Mouse (Mus musculus) G1E (cell line): ENCODE data around the gene Fam107a. TPM values are rescaled to one million over a fixed set of nuclear protein-coding genes. Genes with fewer than 3 reads are reported as not detected.

Source experiments
- ATAC-seq: 2 replicates; pipeline ENCODE4 v1.8.0; 2016; ENCODE audit warnings: mild to moderate bottlenecking; ENCODE audit not compliant: insufficient number of reproducible peaks, poor library complexity, low FRiP score, severe bottlenecking; ENCODE audit errors: extremely low read depth
- DNase-seq: peaks from one replicate; pipeline ENCODE4 v3.0.0; 2012; ENCODE audit warnings: low spot score
- H3K27me3 ChIP-seq: 2 replicates; pipeline ENCODE4 v1.6.1; 2012; ENCODE audit warnings: mild to moderate bottlenecking, low read length, inconsistent platforms; ENCODE audit not compliant: insufficient read depth
- H3K36me3 ChIP-seq: replicated peaks from 2 replicates; pipeline ENCODE3; 2012; ENCODE audit warnings: mild to moderate bottlenecking, inconsistent platforms
- H3K4me1 ChIP-seq: 2 replicates; pipeline ENCODE4 v1.6.1; 2012; ENCODE audit warnings: low read depth, low read length, inconsistent platforms, mixed read lengths; ENCODE audit not compliant: insufficient read depth
- H3K4me3 ChIP-seq: 2 replicates; pipeline ENCODE4 v1.5.1; 2012; ENCODE audit warnings: low read depth, mild to moderate bottlenecking, inconsistent platforms, low read length, moderate library complexity, mixed read lengths
- H3K9me3 ChIP-seq: replicated peaks from 2 replicates; pipeline ENCODE4 v1.6.1; 2012; ENCODE audit warnings: inconsistent platforms
- CTCF ChIP-seq: IDR thresholded peaks from 2 replicates; pipeline ENCODE4 v1.5.1; 2012; ENCODE audit warnings: low read depth, low read length, inconsistent platforms, mixed read lengths
- GATA1 ChIP-seq: IDR thresholded peaks from 2 replicates; pipeline ENCODE4 v1.6.1; 2012; ENCODE audit warnings: borderline replicate concordance, low read length, inconsistent platforms, mixed read lengths
- GATA2 ChIP-seq: IDR thresholded peaks from 2 replicates; pipeline ENCODE4 v1.6.1; 2012; ENCODE audit warnings: low read depth, low read length, inconsistent platforms, borderline replicate concordance
- POLR2AphosphoS5 ChIP-seq: IDR thresholded peaks from 2 replicates; pipeline ENCODE4 v1.6.1; 2012; ENCODE audit warnings: low read depth, low read length, inconsistent platforms; ENCODE audit not compliant: insufficient replicate concordance
- TAL1 ChIP-seq: conservative IDR thresholded peaks from 2 replicates; pipeline ENCODE4 v1.6.1; 2012; ENCODE audit warnings: low read depth, low read length, inconsistent platforms, mixed read lengths
- polyA plus RNA-seq: library from polyadenylated mRNA; stranded (reverse); fragments of >175 nt; gene quantifications from 2 replicates; pipeline ENCODE4 v1.2.3, GENCODE M21; 2012
- total RNA-seq, 2 experiments: library from RNA; stranded (forward) in 1 of 2; stranded (reverse) in 1 of 2; fragments of 200-1000 nt in 1 of 2; fragments of >200 nt in 1 of 2; fragmentation: Nextera tagmentation in 1 of 2; gene quantifications; 2 replicates each; pipeline ENCODE4 v1.2.3; 2014 to 2017

Fam107a gene
- total and polyA plus RNA-seq, 3 experiments: 0.05 TPM; not detected in 2

DNA sequence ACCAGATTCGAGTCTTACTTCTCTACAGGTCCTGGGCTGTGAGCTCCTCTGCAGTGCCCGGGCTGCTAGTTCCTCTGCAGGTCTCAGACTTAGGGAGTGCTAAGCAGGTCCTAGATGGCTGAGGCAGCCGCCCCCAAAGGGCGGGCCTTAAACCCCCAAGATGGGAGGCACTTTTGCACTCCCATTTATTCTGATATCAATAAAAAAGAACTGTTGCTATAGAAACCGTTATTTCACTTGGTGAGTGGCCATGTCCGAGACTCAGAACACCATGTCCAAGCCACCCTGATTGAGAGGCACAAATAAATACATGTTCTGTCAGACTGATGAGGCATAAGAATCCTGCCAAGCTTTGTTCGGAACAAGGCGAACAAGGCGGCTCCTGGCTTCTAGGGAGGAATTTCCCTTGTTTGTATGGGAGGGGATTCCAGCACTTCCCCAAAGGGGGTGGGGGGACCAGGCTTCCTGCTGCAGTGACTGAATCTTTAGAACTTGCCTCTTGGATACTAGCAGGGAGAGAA, 8.1 kb downstream of the Fam107a start:
- peaks cover 3% of the 10 kb centered on the region; the same call in 1 of the 2 replicates for H3K27me3 ChIP-seq
- no peaks in the 10 kb centered on the region for H3K36me3 ChIP-seq
- H3K9me3 ChIP-seq: no peaks in the 10 kb centered on the region
- H3K4me1 ChIP-seq: no peaks in the 10 kb centered on the region
- no peak overlapping the region for H3K4me3 ChIP-seq
- no peak for DNase-seq
- no peak for ATAC-seq
- TF ChIP-seq GATA1 (no peak), TAL1 (no peak), GATA2 (no peak), CTCF (no peak), POLR2AphosphoS5 (no peak)

DNA sequence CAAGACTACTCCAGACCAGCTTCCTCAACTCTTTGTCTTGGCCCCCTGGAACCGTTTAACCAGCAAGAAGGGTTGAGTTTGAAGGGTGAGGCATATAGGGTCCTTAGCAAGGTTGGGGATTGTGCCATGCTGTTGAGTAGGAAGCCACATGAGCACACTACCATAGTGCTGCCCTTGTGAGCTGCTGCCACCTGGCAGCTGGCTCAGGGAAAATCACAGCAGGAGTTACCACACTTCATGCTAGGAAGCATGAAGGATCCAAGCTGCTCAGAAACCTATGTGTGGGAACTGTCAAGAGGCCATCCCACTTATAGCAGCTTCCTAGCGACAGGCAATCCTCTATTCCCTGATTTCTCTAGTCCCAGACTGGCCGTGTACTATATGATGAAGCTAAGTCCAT, 9.2 kb downstream of the Fam107a start:
- ATAC-seq (no peak), DNase-seq (no peak)
- Histone ChIP-seq H3K4me1 (no peaks in the 10 kb centered on the region), H3K27me3 (peaks cover 3% of the 10 kb centered on the region; the same call in 1 of the 2 replicates), H3K9me3 (no peaks in the 10 kb centered on the region), H3K4me3 (no peak overlapping the region), H3K36me3 (no peaks in the 10 kb centered on the region)
- TF ChIP-seq CTCF (no peak), POLR2AphosphoS5 (no peak), TAL1 (no peak), GATA2 (no peak), GATA1 (no peak)

DNA sequence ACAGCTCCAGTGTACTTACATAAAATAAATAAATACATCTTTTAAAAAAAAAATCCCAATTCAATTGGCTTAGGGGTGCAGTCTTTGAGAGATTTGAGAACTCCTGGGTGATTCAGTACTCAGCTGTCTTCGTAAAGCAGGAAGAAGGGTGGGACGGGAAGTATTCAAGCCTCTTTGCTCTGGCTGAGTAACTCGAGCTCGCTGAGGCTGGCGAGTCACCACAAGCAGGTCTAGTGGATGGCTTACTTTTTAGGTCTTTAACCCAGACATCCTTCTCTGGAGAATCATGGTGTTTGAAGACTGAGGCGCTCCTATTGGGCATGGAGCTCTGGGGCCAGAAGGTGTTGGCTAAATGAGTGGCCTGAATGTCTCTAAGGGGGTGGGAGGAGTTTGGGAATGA, 10.9 kb downstream of the Fam107a start:
- DNase-seq (no peak), ATAC-seq (no peak)
- TF ChIP-seq TAL1 (no peak), CTCF (no peak), GATA1 (no peak), POLR2AphosphoS5 (no peak), GATA2 (no peak)
- Histone ChIP-seq H3K4me1 (no peaks in the 10 kb centered on the region), H3K9me3 (no peaks in the 10 kb centered on the region), H3K4me3 (no peak overlapping the region), H3K27me3 (peaks cover 3% of the 10 kb centered on the region; the same call in 1 of the 2 replicates), H3K36me3 (no peaks in the 10 kb centered on the region)

DNA sequence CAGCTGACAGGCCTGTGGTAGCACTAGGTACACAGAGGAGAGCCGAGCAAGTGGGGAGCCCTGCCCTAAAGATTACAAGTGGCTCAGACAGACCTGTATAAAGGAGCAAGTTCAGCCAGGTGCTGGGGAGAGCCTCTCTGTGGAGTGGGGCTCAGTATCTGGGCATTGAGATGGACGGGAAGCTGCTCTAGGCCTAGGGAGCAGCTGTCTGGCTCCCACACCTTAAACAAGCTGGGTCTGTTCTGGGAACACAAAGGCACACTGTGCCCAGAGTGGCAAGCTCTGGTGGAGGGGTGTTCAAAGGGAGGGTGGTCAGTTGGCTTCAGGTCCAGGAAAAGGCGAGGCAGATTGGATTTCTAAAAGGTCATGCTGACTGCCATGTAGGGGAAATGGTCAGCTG, 12.8 kb downstream of the Fam107a start:
- no peaks in the 10 kb centered on the region for H3K4me1 ChIP-seq
- DNase-seq (no peak), ATAC-seq (no peak)
- H3K36me3 ChIP-seq: no peaks in the 10 kb centered on the region
- H3K9me3 ChIP-seq: no peaks in the 10 kb centered on the region
- peaks cover 3% of the 10 kb centered on the region; the same call in 1 of the 2 replicates for H3K27me3 ChIP-seq
- no peak overlapping the region for H3K4me3 ChIP-seq
- TF ChIP-seq POLR2AphosphoS5: no peak
- no peak for TF ChIP-seq CTCF
- no peak for TF ChIP-seq GATA1
- no peak for TF ChIP-seq TAL1
- TF ChIP-seq GATA2: no peak

DNA sequence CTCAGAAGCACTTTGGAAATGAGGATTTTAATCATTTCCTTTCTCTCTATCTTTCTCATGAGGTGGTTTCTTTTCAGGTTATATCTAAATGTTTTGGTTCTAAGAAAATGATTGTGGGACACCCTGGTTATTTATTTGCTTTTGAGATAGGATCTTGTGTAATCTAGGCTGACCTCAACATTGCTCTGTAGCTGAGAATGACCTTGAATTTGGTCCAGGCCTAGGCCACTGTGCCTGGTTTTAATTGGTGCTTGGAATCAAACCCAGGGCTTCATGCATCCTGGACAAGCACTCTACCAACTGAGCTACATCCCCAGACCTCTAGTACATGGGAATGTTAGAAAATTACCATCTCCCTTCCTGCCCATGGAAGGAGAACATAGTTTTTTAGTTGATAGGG, 13.7 kb downstream of the Fam107a start:
- DNase-seq: no peak
- Histone ChIP-seq H3K4me1 (no peaks in the 10 kb centered on the region), H3K27me3 (peaks cover 3% of the 10 kb centered on the region; the same call in 1 of the 2 replicates), H3K4me3 (no peak overlapping the region), H3K36me3 (no peaks in the 10 kb centered on the region), H3K9me3 (no peaks in the 10 kb centered on the region)
- TF ChIP-seq GATA2 (no peak), CTCF (no peak), TAL1 (no peak), GATA1 (no peak), POLR2AphosphoS5 (no peak)
- ATAC-seq: no peak

DNA sequence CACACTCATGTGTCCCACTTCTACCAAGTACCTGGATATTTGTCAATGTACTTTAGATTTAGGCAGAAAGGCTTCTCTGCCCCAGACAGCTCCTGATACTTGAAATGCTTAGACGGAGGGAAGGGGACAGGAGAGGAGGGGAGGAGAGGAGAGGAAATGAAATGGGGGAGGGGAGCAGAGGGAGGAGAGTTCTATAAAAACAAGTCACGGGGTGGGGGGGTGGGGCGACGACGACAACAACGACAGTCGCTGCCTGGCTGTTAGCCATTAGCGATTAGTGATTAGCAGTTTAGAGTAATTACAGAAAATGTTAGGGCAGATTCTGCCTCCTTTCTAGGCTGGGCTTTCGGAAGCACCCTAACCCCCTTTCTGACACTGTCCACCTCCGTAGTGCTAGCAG, 15.1 kb downstream of the Fam107a start:
- Histone ChIP-seq H3K4me1 (no peaks in the 10 kb centered on the region), H3K9me3 (no peaks in the 10 kb centered on the region), H3K36me3 (no peaks in the 10 kb centered on the region), H3K4me3 (no peak overlapping the region), H3K27me3 (peaks cover 3% of the 10 kb centered on the region; the same call in 1 of the 2 replicates)
- DNase-seq (no peak), ATAC-seq (no peak)
- no peak for TF ChIP-seq POLR2AphosphoS5
- no peak for TF ChIP-seq TAL1
- no peak for TF ChIP-seq GATA2
- no peak for TF ChIP-seq CTCF
- TF ChIP-seq GATA1: no peak

DNA sequence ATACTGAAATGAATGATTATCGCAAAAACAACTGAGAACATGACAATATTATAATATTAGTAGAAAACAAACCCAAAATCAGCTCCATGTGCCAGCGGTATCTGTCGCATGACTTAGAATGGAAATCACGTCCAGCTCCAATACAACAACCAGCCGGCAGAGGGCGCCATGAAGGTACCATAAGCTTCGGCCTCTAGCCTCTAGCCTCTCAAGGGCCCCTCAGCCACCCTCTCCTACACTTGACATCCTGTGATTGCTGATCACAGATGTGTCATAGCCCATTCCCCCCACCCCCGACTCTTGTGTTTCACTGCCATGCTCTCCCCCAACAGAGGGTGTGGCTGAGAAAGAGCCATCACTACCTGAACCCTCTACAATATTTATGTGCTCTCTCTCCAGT, 17.5 kb downstream of the Fam107a start:
- DNase-seq: no peak
- Histone ChIP-seq H3K9me3 (no peaks in the 10 kb centered on the region), H3K4me1 (no peaks in the 10 kb centered on the region), H3K36me3 (no peaks in the 10 kb centered on the region), H3K27me3 (no peaks in the 10 kb centered on the region; the same call in 1 of the 2 replicates), H3K4me3 (no peak overlapping the region)
- ATAC-seq: no peak
- TF ChIP-seq POLR2AphosphoS5: no peak
- no peak for TF ChIP-seq GATA2
- TF ChIP-seq GATA1: no peak
- no peak for TF ChIP-seq TAL1
- TF ChIP-seq CTCF: peak; percentile 63
